Mouse (Mus musculus): ENCODE data around the gene Sorbs2. TPM values are rescaled to one million over a fixed set of nuclear protein-coding genes. Genes with fewer than 3 reads are reported as not detected.
A peak's percentile ranks its signal among the peaks of the same experiment; 100 is the strongest.

The Sorbs2 gene
- polyA plus RNA-seq, 1 experiment: 5.6 TPM

DNA sequence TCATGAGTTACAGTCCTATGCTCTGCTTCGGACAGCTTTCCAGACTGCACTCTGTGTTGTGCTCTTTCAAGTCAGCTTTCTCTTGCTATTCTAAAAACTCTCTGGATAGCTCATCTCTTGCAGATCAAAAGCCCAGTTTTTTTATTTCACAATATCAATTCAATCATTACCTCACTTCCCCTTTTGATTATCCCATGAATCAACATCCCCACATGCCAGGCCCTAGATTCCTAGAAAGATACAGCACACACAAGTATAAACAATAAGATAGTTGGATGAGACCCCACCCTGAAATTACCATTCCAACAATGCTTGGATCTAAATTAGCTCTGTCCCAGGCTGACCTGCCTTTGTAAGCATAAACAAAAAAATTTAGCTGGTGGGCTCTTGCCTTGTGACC is 57.6 kb downstream of the Sorbs2 start:
- WGBS: 79% methylated on average over 1 of the region's 1 CpGs
- DNase-seq (ENCODE audit: low read depth, low spot score): no peak

DNA sequence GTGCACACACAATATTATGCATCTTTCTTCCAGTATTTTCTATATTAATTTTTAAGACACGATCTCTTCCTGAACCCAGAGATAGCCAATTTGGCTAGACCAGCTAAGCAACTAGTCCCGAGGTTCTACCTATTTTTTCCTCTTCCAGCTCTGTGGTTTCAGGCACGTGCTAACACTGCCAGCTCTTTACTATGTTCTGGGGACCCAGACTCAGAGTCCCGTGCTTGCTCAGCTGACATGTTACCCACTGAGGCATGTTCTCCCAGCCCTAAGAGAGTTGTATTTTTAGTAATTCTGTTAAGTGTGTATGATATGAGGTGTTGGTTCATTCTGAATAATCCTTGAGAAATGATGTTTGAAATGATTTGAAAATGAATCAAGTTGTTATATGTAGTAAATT is 62.5 kb downstream of the Sorbs2 start:
- WGBS: 90% methylated on average over 4 of the region's 4 CpGs
- DNase-seq (ENCODE audit: low read depth, low spot score): no peak

DNA sequence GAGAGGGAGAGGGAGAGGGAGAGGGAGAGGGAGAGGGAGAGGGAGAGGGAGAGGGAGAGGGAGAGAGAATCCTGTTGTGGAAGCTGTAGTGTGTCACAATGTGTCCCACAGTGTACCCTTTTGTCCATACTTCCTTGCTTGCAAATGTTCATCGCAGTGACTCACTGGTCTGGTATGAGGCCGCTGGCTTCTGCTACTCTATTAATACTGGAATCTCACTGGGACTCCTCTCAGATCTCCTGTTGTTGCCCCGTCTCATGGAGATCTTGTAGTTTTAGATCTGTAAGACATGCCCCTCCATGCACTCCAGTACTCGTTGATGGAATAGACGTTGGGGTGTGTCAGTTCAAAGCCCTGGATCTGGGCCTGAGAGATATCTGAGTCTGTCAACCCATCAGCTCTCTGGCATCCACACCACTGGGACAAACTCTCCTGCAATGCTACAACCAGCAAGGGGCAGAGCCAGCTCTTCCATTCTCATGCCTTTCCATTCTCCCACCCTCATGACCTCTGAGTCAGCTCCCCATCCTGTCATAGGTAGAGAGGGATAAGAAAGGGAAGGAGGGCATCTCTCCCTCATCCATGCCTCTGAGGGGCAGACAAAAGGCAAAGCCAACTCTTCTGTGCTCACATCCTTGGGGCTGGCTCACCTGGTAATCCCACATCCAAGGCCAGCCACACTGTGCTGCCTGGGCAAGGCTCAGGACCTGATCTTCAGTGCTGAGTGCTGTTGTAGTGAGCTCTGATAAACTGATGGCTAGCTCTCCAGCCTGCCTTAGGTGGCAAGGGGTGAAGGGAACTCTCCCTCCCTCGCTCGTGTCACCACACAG is 72.3 kb downstream of the Sorbs2 start:
- DNase-seq (ENCODE audit: low read depth, low spot score): no peak
- WGBS: 57% methylated on average over 7 of the region's 7 CpGs

DNA sequence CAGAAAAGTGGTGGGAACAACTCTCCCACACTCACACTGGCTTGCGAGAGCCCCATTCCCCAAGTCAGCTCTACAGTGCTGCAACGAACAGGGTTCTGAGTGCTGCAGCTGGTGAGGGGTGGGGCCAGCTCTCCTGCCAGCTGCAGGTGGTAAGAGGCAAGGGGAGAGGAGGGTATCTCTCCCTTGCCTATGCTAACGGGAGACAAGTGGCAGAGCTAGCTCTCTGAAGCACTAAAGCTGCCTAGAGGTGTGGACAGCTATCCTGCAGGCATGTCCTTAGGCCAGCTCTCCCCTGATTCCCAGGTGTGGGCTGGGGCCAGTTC is 72.9 kb downstream of the Sorbs2 start:
- no peak for DNase-seq (ENCODE audit: low read depth, low spot score)
- 48% methylated on average over 3 of the region's 3 CpGs for WGBS

DNA sequence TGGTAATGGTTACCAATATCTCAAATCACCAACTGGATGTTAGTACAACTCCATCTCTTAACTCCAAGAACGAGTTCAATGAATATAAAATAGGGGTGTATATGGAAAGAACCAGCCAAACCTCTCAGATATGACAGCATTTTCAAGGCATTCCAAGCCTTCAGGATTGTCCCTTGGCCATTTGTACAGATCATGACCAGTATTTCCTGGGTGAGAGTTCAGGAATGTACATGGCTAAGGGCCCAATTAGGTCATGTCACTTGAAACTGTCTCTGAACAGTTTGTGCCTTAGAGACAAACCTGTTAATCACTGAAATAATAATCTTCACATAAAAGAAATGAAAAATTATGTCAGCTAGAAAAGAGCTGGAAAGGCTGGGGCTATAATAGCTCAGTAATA is 76.3 kb downstream of the Sorbs2 start:
- 70% methylated on average over 1 of the region's 1 CpGs for WGBS
- DNase-seq (ENCODE audit: low read depth, low spot score): no peak

DNA sequence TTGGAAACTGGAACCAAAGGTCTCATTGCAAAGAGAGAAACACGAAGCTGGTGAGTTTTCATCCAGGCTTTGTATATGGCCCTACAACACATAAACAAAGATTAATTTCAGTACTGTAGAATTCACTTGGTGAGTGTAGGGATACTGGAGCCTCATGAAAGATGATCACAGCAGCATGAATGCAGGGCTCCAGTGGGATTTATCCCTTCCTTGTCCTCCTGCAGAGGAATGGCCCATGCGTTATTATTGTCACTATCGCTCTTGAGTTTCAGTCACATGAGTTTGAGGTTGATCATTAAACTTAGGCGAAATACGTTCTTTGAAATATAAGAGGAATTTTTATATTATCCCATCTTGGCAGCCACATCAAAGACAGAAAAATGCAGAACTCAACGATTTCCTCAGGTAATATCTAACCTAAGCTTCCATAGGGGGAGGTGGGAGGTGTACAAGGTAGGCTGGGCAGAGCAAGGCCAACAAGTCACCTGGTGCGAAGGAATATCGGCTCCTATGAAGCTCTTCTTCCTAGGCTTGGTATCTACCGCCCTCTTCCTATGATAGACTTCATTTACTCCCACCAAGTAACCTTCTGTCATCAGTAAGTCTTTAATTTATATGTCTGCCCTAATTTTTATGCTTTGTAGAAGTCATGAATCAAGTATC is 76.9 kb downstream of the Sorbs2 start:
- 34% methylated on average over 9 of the region's 9 CpGs for WGBS
- peak; percentile 29 for DNase-seq (ENCODE audit: low read depth, low spot score)

DNA sequence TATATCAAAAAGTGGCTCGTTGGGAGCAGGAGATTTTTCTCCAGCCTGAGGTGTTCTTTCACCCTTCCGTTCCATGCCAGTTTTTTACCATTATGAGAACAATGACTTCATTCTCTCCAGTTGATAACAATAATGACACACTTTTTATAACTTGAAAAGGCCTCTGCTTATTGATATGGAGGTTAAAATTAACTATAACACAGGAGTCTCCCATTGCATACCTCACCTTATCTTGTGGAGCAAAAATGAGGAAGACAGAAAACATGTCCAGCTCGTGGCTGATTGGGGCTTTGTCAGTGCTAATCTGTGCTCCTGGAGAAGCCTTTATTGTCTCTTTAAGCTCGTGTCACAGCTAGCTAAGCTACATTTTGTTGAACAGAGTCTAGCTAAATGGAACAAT is 77.6 kb downstream of the Sorbs2 start:
- WGBS: 22% methylated on average over 4 of the region's 4 CpGs
- DNase-seq (ENCODE audit: low read depth, low spot score): no peak

DNA sequence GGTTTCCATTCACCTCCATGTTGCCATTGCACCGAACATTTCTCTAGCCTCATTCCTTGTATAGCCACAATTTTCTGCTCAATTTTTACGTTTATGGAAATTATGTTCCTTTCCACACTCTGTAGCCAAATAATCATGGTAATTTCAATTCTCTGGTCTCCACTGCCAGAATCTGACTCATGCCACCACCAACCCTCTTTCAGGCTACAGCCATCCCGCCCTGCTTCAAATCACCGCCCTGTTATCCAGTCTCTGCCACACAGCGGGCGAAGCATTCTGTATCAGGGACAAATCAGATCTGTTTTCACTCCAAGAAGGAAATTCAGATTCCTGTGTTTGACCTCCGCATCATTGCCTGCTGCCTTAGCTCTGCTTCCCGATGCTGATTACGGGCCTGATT is 79.4 kb downstream of the Sorbs2 start:
- no peak for DNase-seq (ENCODE audit: low read depth, low spot score)
- 95% methylated on average over 9 of the region's 9 CpGs for WGBS

DNA sequence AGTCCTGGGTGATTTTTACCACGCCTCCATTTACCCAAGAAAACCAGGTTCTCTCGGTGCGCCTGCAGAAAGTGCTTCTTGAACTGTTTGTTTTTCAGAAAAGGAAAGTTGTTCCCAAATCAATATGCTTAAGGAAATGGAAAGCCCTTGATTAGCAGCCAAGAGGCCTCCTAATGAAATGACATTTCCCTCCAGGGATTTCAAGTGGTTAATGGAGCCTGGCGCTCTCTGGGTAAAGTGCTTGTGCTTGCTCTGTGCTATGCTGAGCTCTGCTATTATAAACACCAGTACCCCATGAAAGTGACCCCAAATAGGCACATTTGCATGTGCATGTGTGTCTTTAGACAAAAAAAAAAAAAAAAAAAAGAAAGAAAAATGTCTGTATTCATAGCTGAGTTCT is 84.3 kb downstream of the Sorbs2 start:
- WGBS: 55% methylated on average over 4 of the region's 4 CpGs
- no peak for DNase-seq (ENCODE audit: low read depth, low spot score)

DNA sequence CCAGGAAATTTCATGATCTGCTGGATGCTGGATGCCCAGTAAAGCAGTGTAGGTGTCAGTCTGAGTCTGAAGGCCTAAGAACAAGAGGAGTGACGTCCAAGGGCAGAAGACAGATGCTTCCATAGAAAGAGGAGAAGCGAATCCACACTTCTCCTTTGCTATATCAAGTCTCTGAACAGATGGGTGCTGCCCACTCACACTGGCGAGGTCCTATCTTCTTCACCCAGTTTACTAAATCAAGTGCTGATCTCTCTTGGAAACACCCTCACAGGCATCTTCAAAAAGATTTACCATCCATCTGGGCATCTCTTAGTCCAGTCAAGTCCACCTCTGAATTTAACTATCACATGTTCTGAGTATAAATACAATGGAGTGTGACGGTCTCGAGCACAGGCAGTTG is 86.1 kb downstream of the Sorbs2 start:
- DNase-seq (ENCODE audit: low read depth, low spot score): no peak
- WGBS: 89% methylated on average over 5 of the region's 5 CpGs

DNA sequence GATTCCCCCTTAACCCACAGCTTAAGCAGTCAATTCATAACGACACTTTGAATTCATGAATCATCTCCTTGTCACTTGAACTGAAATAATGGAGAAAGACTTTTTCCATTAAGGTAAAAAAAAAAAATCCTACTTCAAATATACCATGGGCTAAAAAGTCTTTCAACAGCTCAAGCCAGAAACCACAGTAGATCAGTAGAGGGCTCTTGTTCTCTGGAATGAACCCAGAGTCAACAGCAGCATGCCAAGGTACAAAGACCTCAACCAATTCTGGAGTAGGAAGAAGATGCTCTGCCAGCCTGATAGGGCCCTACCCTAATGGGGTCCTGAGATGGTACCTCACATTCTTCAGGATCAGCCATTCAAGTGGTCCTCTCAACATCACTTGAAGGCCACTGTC is 88.4 kb downstream of the Sorbs2 start:
- no peak for DNase-seq (ENCODE audit: low read depth, low spot score)
- 90% methylated on average over 1 of the region's 1 CpGs for WGBS

DNA sequence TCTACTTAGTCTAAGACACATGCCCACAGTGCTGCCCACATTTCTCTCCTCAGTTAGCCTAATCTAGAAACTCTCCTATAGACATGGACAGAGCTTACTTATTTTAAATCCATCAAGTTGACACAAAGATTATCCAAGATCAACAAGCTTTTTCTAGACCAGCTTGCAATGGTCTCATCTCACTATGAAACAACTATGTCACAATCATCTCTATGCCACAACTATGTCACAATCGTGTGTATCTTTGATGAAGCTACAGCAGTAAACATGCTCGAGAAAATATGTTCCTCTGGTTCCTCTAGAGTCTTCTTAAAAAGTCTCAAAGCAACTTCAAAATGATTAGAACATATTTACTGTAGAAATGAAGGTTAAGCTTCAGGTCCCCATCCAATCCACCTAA is 89.0 kb downstream of the Sorbs2 start:
- 86% methylated on average over 2 of the region's 2 CpGs for WGBS
- DNase-seq (ENCODE audit: low read depth, low spot score): no peak

DNA sequence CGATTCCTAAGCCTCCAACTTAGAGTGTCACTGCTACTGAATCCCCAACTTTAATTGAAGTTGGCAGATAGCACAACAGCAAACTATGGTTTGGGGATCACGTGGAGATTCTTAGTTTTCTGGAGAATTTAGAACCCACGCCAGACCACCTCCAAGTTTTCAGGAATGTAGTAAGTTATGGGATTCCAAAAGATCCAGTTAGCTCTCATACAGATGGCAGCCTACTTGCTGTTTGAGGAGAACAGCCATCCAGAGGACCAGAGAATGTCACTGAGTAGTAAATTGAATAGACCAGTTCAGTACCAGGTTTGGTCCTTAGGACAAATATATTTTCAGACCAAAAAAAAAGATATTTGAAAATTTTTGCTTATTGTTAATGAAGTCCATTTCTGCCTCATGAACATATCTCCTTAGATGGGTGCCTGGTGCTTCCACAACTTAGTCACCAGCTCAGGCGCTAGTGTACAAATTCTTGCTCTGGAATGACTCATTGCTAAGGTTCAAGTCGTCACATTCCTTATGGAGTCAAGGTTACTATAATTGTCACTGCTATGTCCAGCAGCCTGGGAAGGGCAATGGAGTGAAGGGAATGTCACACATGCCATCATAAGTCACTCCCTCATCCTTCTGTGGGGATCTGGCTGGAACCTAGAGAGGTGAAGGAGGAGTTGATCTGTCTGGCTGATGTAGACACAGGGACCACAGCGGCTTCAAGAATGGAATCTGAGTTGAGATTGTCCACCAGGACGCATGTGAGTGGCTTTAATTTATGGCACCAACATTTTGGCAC is 90.2 kb downstream of the Sorbs2 start:
- DNase-seq (ENCODE audit: low read depth, low spot score): no peak
- 86% methylated on average over 7 of the region's 7 CpGs for WGBS

DNA sequence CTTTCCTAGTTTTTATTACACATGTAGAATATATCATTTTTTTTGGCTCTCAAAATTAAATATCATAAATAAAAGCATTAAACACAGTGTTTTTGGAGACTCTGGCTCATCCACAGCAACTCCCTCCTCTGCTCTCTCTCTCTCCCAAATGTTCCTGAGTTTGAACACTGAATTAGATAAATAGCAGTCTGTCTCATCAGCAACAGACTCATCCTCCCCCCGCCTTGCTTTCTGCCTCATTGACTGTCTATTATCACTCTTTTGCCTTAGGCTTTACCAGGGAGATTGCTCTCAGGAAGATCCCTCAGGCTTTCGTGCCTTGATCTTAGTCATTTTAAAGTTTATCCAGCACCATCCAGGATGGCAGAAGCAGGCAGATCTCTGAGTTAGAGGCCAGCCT is 91.3 kb downstream of the Sorbs2 start:
- 85% methylated on average over 2 of the region's 2 CpGs for WGBS
- DNase-seq (ENCODE audit: low read depth, low spot score): no peak

DNA sequence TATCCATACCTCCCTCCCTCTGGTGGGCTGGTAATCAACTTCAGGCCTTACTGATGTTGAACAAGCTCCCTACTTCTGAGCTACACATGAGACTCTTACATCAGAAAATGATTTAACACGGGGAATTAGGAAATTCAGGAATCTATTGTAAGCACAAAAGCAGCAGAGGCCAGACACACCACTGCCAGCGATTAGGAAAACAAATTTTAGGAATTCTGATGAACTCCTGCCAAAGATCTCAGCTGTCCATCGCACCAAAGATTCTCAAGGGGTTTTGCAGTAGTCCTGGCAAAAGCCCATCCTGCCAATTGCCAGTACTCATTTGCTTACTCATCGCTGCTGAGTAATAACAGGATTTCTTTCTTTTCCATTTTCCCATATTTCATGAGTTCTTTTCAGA is 94.4 kb downstream of the Sorbs2 start:
- no peak for DNase-seq (ENCODE audit: low read depth, low spot score)
- WGBS: 75% methylated on average over 4 of the region's 4 CpGs

DNA sequence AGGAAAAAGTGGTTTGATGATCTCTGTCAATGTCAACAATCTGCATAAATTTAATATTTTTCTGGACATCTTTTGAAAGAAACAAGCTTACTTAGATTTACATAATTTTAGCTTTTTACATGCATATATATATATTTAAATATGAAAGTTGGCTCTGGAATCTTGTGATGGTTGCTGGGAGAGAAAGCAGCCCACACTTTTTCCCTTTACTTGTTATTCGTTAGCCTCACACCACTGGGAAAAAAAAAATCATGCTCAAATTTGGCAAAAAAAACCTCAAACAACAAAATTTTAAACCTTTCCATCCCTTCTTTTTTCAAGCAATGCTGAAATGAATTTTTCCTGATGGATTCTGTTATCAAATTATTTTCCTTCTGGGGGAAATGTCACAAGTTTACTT is 97.8 kb downstream of the Sorbs2 start:
- 88% methylated on average over 1 of the region's 1 CpGs for WGBS
- no peak for DNase-seq (ENCODE audit: low read depth, low spot score)

DNA sequence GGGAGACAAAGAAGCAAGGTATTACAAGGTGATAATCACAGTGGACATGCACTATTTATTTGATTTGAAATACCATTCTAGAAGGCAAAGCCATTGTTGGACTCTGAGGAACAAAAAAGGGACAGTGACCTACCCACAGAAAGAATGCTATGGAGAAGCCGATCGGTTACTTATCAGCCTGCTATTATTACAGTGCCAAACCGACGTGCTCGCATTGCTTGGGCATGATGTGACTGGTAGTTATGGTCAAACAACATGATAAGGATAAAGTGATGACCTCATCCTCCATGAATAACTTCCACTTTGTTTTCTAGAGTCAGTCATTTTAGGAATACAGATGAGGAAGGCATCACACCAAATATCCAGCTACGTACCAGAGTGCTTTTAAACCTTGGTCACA is 99.4 kb downstream of the Sorbs2 start:
- no peak for DNase-seq (ENCODE audit: low read depth, low spot score)
- WGBS: 51% methylated on average over 6 of the region's 6 CpGs

DNA sequence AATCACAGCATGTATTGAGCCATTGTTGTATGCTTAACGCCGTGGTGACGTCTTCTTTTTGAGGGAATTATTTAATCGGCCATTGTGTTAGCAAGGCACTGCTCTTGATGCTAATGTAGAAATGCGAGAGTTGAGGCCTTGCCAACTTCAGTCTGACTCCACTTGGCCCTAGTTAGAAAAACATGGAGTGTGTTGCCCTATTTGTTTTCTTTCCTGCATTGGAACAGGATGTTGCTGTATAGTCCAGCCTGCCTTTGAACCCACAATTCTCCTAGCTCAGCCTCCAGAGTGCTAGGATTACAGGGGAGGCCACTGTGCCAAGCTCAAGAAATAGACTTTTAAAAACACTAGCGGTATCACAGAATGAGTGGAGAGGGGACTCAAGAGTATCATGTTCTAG is 100.8 kb downstream of the Sorbs2 start:
- 92% methylated on average over 6 of the region's 6 CpGs for WGBS

DNA sequence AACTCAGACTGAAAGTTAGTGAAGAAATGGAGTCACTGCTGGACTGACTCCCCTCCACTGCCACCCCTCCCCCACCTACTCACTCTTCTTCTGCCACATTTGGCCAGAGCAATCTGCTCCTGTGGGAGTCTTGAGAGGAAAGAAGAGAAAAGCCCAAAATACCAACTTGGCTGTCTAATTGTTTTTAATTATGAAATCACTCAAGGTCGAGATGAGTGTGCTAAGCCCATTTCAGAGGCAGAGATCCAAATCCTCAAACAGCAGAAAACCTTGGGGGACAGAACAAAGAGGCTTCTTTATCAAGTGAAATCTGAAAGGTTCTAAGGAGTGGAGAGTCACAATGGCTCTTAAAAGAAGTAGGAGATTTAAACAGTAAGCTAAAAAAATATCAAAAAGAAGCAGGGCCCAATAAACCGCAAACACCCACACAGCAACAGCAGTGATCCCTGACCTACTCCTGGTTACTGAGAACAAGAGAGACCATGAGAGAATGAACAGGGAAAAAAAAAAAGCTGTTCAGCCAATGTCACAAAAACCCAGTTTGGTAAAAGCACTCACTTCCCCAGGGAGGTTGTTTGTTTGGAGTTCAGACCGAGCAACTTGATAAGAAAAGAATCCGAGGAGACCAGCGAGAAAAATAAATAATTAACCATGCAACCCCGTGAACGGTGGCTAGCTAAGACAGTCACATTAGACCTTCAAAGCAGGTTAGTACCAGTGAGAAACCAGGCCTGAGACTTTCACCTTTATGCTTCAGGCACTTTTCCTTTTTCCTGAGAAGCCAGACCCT is 103.0 kb downstream of the Sorbs2 start:
- DNase-seq (ENCODE audit: low read depth, low spot score): no peak
- WGBS: 17% methylated on average over 7 of the region's 7 CpGs

More for the DNA sequence above, 100.8 kb downstream of the Sorbs2 start:
- DNase-seq (ENCODE audit: low read depth, low spot score): no peak

DNA sequence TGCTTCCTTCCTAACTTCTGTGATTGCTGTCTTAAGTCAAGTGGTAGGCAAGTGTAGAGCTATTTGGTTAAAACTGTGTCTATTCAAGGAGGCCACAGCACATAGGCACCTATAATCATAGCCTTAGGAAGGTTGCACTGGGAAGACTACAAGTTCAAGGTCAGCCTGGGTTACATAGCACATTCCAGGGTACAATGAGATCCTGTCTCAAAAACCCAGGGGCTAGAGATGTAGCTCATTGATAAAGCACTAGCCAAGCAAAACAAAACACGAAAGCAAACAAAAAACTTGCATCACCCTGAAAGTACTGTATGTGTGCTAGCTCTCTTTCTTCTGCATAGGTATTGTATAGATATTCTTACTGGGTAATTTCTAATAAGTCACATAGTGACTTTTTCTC is 103.7 kb downstream of the Sorbs2 start:
- no peak for DNase-seq (ENCODE audit: low read depth, low spot score)
- 36% methylated on average over 1 of the region's 1 CpGs for WGBS
